Mouse (Mus musculus): ENCODE measurements around the gene Unc93a2. TPM values are rescaled to one million over a fixed set of nuclear protein-coding genes. Genes with fewer than 3 reads are reported as not detected.

Unc93a2 gene
- total RNA-seq, 2 experiments from 2014 or later: not detected

Other genes starting within 250 kb of the Unc93a2 start
- gene Rps6ka2, start 215.3 kb downstream of the Unc93a2 start, total RNA-seq (2014; fragmentation: Nextera tagmentation): 32.6 and 34.5 TPM in 2 replicates
- gene Rps6ka2, start 215.3 kb downstream of the Unc93a2 start, total RNA-seq (2017): 21.2 and 26.1 TPM in 2 replicates
- not detected in 2 replicates for gene Tcp10a, start 60.8 kb downstream of the Unc93a2 start, total RNA-seq (2014; fragmentation: Nextera tagmentation)
- not detected in 2 replicates for gene Tcp10a, start 60.8 kb downstream of the Unc93a2 start, total RNA-seq (2017)
- not detected in 2 replicates for gene Ttll2, start 32.8 kb downstream of the Unc93a2 start, total RNA-seq (2014; fragmentation: Nextera tagmentation)
- gene Ttll2, start 32.8 kb downstream of the Unc93a2 start, total RNA-seq (2017): not detected in 2 replicates
- gene Gm49630, start 13.5 kb downstream of the Unc93a2 start, total RNA-seq (2014; fragmentation: Nextera tagmentation): not detected in 2 replicates
- not detected in 2 replicates for gene Gm49630, start 13.5 kb downstream of the Unc93a2 start, total RNA-seq (2017)